Mouse (Mus musculus) limb, embryonic 13.5 days (tissue): ENCODE measurements around the gene Zfyve28. TPM values are rescaled to one million over a fixed set of nuclear protein-coding genes. Genes with fewer than 3 reads are reported as not detected.

Experiments used
- ATAC-seq: fragments of 200-750 bp; cut with Nextera tagmentation; 2 replicates; pipeline ENCODE4 v1.8.0; 2017; ENCODE audit warnings: low read depth, moderate number of reproducible peaks, moderate TSS enrichment; ENCODE audit not compliant: low FRiP score
- H3K27ac ChIP-seq: fragments of 300-500 bp; sonication (generic); 2 replicates; pipeline ENCODE4 v1.5.1; 2015; ENCODE audit warnings: inconsistent platforms, mild to moderate bottlenecking, moderate library complexity
- H3K27me3 ChIP-seq: fragments of 300-500 bp; sonication (generic); 2 replicates; pipeline ENCODE4 v1.6.1; 2015; ENCODE audit warnings: mild to moderate bottlenecking, inconsistent platforms
- H3K36me3 ChIP-seq: fragments of 300-500 bp; sonication (generic); 2 replicates; pipeline ENCODE4 v1.6.1; 2015; ENCODE audit warnings: inconsistent platforms, mild to moderate bottlenecking, moderate library complexity
- H3K4me1 ChIP-seq: fragments of 300-500 bp; sonication (generic); 2 replicates; pipeline ENCODE4 v1.6.1; 2015; ENCODE audit warnings: inconsistent platforms
- H3K4me2 ChIP-seq: fragments of 300-500 bp; sonication (generic); replicated peaks from 2 replicates; pipeline ENCODE4 v1.6.1; 2015; ENCODE audit warnings: inconsistent platforms, mild to moderate bottlenecking, moderate library complexity
- H3K4me3 ChIP-seq: fragments of 300-500 bp; sonication (generic); 2 replicates; pipeline ENCODE4 v1.5.1; 2015; ENCODE audit warnings: moderate library complexity, mild to moderate bottlenecking, inconsistent platforms
- H3K9ac ChIP-seq: fragments of 300-500 bp; sonication (generic); 2 replicates; pipeline ENCODE4 v1.6.1; 2015; ENCODE audit warnings: mild to moderate bottlenecking, inconsistent platforms
- H3K9me3 ChIP-seq: fragments of 300-500 bp; sonication (generic); 2 replicates; pipeline ENCODE4 v1.6.1; 2016; ENCODE audit warnings: inconsistent platforms
- WGBS: fragments of 180-500 bp; shearing (Covaris S2); methylation state at CpG from one replicate; pipeline ENCODE4 v1.1.7; 2015; 5-methylcytosine and 5-hydroxymethylcytosine counted together
- polyA plus RNA-seq: library from polyadenylated mRNA; unstranded; fragments of >200 nt; fragmentation: Nextera tagmentation; extraction: Ambion mirVana; gene quantifications from 2 replicates; pipeline ENCODE4 v1.2.1, GENCODE M21; 2015

Zfyve28 gene
- polyA plus RNA-seq, 1 experiment from 2014 or later = 1.3 TPM

- Histone ChIP-seq H3K4me2 (no peak overlapping the region), H3K27ac (no peak overlapping the region), H3K36me3 (no peaks in the 10 kb centered on the region), H3K4me1 (no peaks in the 10 kb centered on the region), H3K27me3 (no peaks in the 10 kb centered on the region), H3K9ac (no peak overlapping the region), H3K9me3 (no peaks in the 10 kb centered on the region), H3K4me3 (no peak overlapping the region)
- ATAC-seq = no peak
- 87% methylated on average over 3 of the region's 3 CpGs for WGBS
These were observed 20.8 kb upstream of the Zfyve28 start for GRCm38 (mm10) chr5:34309016-34309415.

DNA sequence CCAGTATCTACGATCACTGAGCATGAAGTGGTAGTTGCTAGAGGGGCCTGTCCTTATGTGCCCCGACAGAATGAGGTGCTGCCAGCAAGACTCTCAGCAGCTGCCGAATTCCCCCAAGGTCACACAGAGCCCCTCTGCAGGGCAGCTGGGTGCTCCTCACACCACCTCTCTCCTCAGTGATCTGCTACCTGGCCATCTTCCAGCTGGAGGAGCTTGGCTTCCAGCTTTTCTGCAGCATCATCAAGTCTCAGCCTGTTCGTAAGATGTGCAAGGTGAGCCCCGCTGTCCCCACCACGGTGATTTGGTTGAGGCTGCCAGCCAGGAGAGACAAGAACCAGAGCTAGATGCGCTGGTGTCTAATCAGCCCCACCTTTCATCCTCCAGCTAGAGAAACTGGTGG is 14.1 kb upstream of the Zfyve28 start:
- Histone ChIP-seq H3K36me3 (no peaks in the 10 kb centered on the region), H3K9me3 (no peaks in the 10 kb centered on the region), H3K4me2 (no peak overlapping the region), H3K27ac (no peak overlapping the region), H3K4me1 (no peaks in the 10 kb centered on the region), H3K9ac (no peak overlapping the region), H3K4me3 (no peak overlapping the region), H3K27me3 (peaks cover 4% of the 10 kb centered on the region; the same call in 1 of the 2 replicates)
- 79% methylated on average over 7 of the region's 7 CpGs for WGBS
- no peak for ATAC-seq

DNA sequence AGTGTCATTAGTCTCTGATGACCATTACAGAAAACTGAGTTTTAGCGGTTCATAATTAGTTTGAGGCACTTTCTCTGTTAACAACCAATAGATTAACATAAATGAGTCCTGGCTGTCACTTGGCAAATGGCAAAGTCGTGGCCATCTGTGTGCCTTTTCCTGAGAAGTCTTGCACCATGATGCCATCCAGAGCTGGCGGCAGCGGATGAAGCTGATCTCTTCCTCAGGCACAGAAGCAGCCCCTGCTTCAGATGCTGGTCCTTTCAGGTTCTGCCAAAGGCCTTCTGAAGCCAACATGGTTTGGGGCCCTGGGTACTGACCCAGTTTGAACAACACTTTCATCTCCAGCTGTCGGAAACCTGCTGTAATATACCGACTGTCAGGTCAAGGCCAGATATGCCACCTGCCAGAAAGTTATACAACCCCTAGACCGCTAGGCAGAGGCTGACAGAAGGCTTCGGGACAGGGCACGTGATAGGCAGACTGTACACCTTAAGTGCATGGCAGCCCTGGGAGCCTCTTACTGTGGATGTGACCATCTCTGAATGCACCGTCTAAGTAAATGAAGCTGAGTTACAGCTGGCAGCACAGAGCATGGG is 10.8 kb upstream of the Zfyve28 start:
- Histone ChIP-seq H3K4me1 (no peaks in the 10 kb centered on the region), H3K9me3 (no peaks in the 10 kb centered on the region), H3K4me2 (no peak overlapping the region), H3K36me3 (no peaks in the 10 kb centered on the region), H3K4me3 (no peak overlapping the region), H3K9ac (no peak overlapping the region), H3K27ac (no peak overlapping the region), H3K27me3 (peaks cover 8% of the 10 kb centered on the region; the same call in 1 of the 2 replicates)
- no peak for ATAC-seq
- WGBS = 78% methylated on average over 10 of the region's 10 CpGs

- H3K9ac ChIP-seq = no peak overlapping the region
- no peaks in the 10 kb centered on the region for H3K4me1 ChIP-seq
- H3K4me3 ChIP-seq = no peak overlapping the region
- no peaks in the 10 kb centered on the region for H3K9me3 ChIP-seq
- H3K36me3 ChIP-seq = no peaks in the 10 kb centered on the region
- H3K27ac ChIP-seq = no peak overlapping the region
- ATAC-seq = no peak
- no peak overlapping the region for H3K4me2 ChIP-seq
- 46% methylated on average over 4 of the region's 4 CpGs for WGBS
- peaks cover 8% of the 10 kb centered on the region; the same call in 1 of the 2 replicates for H3K27me3 ChIP-seq
These were observed 9.8 kb upstream of the Zfyve28 start for GRCm38 (mm10) chr5:34298061-34298460.

DNA sequence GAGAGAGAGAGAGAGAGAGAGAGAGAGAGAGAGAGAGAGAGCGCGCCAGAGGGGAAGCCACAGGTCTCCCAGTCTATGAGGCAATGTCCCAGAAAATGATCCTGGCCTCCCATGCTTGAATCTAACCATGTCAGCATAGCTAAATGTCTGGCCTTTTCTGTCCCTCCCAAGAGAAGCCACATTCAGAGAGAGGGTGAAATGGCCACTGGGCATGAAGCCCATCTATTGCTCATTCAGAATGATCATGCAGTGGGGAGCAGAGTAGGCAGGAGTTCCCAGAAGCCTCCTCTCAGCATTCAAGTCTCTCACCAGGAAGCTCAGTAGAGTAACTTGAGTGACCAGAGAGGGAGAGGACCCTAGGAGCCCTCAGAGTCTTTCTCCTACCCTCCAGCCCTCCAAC is 6.9 kb upstream of the Zfyve28 start:
- no peaks in the 10 kb centered on the region for H3K9me3 ChIP-seq
- H3K9ac ChIP-seq = no peak overlapping the region
- 81% methylated on average over 2 of the region's 2 CpGs for WGBS
- H3K4me1 ChIP-seq = no peaks in the 10 kb centered on the region
- no peak overlapping the region for H3K4me2 ChIP-seq
- no peaks in the 10 kb centered on the region for H3K36me3 ChIP-seq
- H3K4me3 ChIP-seq = no peak overlapping the region
- no peak for ATAC-seq
- no peak overlapping the region for H3K27ac ChIP-seq
- H3K27me3 ChIP-seq = peaks cover 27% of the 10 kb centered on the region

GRCm38 (mm10) chr5:34294696-34295095 is 6.4 kb upstream of the Zfyve28 start:
- no peaks in the 10 kb centered on the region for H3K9me3 ChIP-seq
- H3K4me2 ChIP-seq = no peak overlapping the region
- H3K27ac ChIP-seq = no peak overlapping the region
- 54% methylated on average over 2 of the region's 2 CpGs for WGBS
- no peak overlapping the region for H3K9ac ChIP-seq
- H3K27me3 ChIP-seq = peaks cover 32% of the 10 kb centered on the region
- no peaks in the 10 kb centered on the region for H3K4me1 ChIP-seq
- no peak overlapping the region for H3K4me3 ChIP-seq
- no peak for ATAC-seq
- no peaks in the 10 kb centered on the region for H3K36me3 ChIP-seq

DNA sequence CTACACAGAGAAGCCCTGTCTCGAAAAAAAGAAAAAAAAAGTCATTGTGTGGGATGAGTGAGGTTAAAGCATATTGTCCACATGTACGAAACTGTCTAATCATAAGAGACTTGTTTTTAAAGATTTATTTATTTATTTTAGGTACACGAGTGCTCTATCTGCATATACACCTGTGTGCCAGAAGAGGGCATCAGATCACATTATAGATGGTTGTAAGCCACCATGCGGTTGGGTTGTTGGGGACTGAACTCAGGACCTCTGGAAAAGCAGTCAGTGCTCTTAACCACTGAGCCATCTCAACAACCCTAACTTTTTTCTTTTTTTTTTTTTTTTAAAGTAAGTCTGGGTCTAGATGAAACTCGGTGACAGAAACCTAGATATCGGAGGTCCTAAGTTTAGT is 5.1 kb upstream of the Zfyve28 start:
- no peaks in the 10 kb centered on the region for H3K36me3 ChIP-seq
- H3K27me3 ChIP-seq = peaks cover 39% of the 10 kb centered on the region
- no peaks in the 10 kb centered on the region for H3K9me3 ChIP-seq
- ATAC-seq = no peak
- no peak overlapping the region for H3K4me2 ChIP-seq
- WGBS = 75% methylated on average over 6 of the region's 6 CpGs
- no peak overlapping the region for H3K9ac ChIP-seq
- no peak overlapping the region for H3K27ac ChIP-seq
- no peak overlapping the region for H3K4me3 ChIP-seq
- H3K4me1 ChIP-seq = no peaks in the 10 kb centered on the region

DNA sequence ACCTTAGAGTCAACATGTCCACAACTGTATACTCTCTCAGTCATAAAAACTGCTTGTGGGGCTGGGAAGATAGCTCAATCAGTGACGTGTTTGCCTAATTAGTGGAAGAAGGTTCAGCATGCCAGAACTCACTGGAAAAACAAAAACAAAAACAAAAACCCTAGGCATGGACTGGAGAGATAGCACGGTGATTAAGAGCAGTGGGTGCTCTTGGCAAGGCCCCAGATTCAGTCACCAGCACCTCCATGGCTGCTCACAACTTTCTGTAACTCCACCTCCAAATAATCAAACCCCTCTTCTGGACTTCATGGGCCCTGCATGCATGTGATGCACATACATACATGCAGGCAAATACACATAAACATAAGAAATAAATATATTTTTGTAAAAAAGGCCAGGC is 1.0 kb upstream of the Zfyve28 start:
- Histone ChIP-seq H3K27me3 (peaks cover 74% of the 10 kb centered on the region), H3K36me3 (no peaks in the 10 kb centered on the region), H3K9ac (no peak overlapping the region), H3K4me1 (peaks cover 19% of the 10 kb centered on the region), H3K27ac (no peak overlapping the region), H3K4me3 (no peak overlapping the region), H3K9me3 (no peaks in the 10 kb centered on the region), H3K4me2 (no peak overlapping the region)
- WGBS = 62% methylated on average over 2 of the region's 2 CpGs
- ATAC-seq = no peak

- 2% methylated on average over 18 of the region's 18 CpGs for WGBS
- H3K4me1 ChIP-seq = peaks cover 24% of the 10 kb centered on the region
- no peaks in the 10 kb centered on the region for H3K36me3 ChIP-seq
- H3K27ac ChIP-seq = no peak overlapping the region
- peak overlapping the region; percentile 97 for H3K4me2 ChIP-seq
- peak overlapping the region; percentile 65 for H3K9ac ChIP-seq
- peak overlapping the region; percentile 66 for H3K4me3 ChIP-seq
- no peaks in the 10 kb centered on the region for H3K9me3 ChIP-seq
- peaks cover 89% of the 10 kb centered on the region for H3K27me3 ChIP-seq
- ATAC-seq = no peak
These were observed 457 bp downstream of the Zfyve28 start for GRCm38 (mm10) chr5:34287838-34288145.

GRCm38 (mm10) chr5:34287001-34287837 is 1.0 kb downstream of the Zfyve28 start:
- H3K9me3 ChIP-seq = no peaks in the 10 kb centered on the region
- no peak overlapping the region for H3K27ac ChIP-seq
- no peak for ATAC-seq
- under 1% methylated on average over 54 of the region's 54 CpGs for WGBS
- H3K36me3 ChIP-seq = no peaks in the 10 kb centered on the region
- H3K4me3 ChIP-seq = peak overlapping the region; percentile 66
- peaks cover 24% of the 10 kb centered on the region for H3K4me1 ChIP-seq
- H3K4me2 ChIP-seq = peak overlapping the region; percentile 97
- 0 out of 2 replicates have a peak overlapping the region, but pooled peaks have one; percentile 43 for H3K9ac ChIP-seq
- H3K27me3 ChIP-seq = peaks cover 88% of the 10 kb centered on the region

GRCm38 (mm10) chr5:34286516-34286915 is 1.7 kb downstream of the Zfyve28 start:
- WGBS = 2% methylated on average over 11 of the region's 11 CpGs
- H3K27ac ChIP-seq = no peak overlapping the region
- H3K4me2 ChIP-seq = peak overlapping the region; percentile 97
- H3K36me3 ChIP-seq = no peaks in the 10 kb centered on the region
- no peaks in the 10 kb centered on the region for H3K9me3 ChIP-seq
- H3K27me3 ChIP-seq = peaks cover 83% of the 10 kb centered on the region
- H3K4me3 ChIP-seq = peak overlapping the region; percentile 66
- H3K9ac ChIP-seq = no peak overlapping the region
- H3K4me1 ChIP-seq = peaks cover 24% of the 10 kb centered on the region
- ATAC-seq = no peak

DNA sequence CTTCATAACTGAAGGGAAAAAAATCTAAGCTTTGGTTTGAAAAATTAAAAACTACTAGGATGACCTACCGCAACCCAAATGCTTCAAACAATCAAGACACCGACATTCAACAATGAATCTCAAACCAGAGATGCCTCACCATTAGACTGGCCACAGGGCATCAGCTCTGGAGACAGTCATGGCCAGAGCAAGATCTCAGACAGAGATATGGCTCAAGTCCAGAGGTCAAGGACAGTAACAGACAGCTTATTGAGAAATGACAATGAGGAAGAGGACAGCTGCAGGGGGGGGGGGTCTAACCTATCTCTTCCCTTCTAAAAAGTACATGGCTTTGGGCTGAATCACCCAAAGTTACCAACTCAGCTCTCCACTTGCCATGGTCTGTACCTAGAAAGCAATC is 3.0 kb downstream of the Zfyve28 start:
- Histone ChIP-seq H3K27ac (no peak overlapping the region), H3K4me3 (no peak overlapping the region), H3K4me1 (peaks cover 24% of the 10 kb centered on the region), H3K36me3 (no peaks in the 10 kb centered on the region), H3K9ac (no peak overlapping the region), H3K4me2 (no peak overlapping the region), H3K27me3 (peaks cover 77% of the 10 kb centered on the region), H3K9me3 (no peaks in the 10 kb centered on the region)
- 87% methylated on average over 2 of the region's 2 CpGs for WGBS
- no peak for ATAC-seq
